Mouse (Mus musculus) cerebellum, adult 9-10 months (tissue): ENCODE data around the gene Inpp4b.
A peak's percentile ranks its signal among the peaks of the same experiment; 100 is the strongest.

Experiments used
- DNase-seq: peaks from one replicate; pipeline ENCODE4 v3.0.0; 2022

Inpp4b gene

DNA sequence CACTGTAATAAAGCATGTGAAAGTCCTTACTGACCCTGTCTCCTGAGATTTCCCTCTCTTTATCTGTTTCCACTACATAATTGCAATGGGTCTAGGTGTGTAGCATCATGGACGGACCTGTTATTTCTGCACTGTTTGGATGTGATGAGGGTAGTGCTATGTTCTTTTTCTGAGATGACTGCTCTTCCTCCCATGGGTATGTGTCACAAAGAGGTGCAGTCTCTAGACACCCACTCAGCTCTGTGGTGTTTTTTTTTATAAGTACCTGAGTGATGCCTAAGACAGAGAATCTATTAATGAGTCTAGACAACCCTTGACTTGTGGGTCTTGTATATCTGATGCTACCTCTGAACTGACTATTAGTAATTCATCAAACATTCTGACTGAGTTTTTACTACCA lies 393.7 kb downstream of the Inpp4b start:
- DNase-seq, result no peak

DNA sequence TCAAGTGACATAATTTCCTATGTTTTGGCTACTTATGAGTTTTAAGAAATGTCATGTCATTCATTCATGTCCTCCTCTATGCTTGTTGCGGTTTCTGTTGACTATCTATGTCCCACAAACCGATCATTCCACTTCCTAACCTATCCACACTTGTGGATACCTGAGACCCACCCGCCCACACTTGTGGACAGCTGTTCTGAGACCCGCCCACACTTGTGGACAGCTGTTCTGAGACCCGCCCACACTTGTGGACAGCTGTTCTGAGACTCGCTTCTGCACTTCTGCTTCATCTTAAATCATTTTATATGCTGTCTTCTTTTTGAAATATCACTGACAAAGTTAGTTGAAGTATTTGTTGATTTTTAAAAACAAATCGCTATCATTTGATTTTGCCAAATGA lies 400.2 kb downstream of the Inpp4b start:
- DNase-seq, result no peak

GRCm38 (mm10) chr8:81743040-81743439 lies 400.7 kb downstream of the Inpp4b start:
- no peak for DNase-seq

DNA sequence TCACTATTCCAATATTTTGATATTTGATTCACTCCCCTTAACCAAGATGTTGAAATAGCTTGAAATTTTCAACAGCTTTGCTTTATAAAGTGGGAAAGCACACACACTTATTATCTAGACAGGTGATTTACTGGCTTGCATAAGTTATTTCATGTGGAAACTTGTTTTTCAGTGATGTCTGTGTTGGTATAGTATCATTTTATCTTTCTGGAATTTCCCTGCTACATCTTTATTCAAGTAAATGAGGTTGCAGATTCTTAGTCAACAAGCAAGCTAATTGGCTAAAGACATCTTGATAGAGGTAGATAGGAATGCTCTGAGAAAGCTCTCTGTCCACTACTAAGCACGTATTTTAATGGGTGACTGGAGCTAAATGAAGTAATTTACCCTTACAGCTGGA lies 403.1 kb downstream of the Inpp4b start:
- no peak for DNase-seq

DNA sequence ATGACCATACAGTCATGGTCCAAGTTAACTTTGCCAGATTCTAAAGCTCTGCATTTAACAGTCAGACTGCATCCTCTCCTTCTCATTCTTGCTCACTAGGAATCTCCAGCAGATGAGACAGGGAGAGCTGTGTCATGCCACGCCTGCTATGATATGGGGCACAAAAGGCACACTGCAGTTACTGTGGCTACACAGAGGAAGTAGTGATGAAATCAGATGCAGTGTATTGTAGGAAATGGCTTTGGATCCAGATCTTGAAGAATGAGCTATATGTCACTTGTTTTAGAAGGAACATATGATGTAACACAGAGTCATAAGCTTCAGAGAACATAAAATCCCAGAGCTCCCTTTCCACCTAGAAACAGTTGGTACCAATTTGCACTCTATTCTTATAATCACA lies 408.8 kb downstream of the Inpp4b start:
- no peak for DNase-seq

GRCm38 (mm10) chr8:81756663-81757062 lies 414.3 kb downstream of the Inpp4b start:
- no peak for DNase-seq

GRCm38 (mm10) chr8:81757580-81758144 lies 415.3 kb downstream of the Inpp4b start:
- no peak for DNase-seq

DNA sequence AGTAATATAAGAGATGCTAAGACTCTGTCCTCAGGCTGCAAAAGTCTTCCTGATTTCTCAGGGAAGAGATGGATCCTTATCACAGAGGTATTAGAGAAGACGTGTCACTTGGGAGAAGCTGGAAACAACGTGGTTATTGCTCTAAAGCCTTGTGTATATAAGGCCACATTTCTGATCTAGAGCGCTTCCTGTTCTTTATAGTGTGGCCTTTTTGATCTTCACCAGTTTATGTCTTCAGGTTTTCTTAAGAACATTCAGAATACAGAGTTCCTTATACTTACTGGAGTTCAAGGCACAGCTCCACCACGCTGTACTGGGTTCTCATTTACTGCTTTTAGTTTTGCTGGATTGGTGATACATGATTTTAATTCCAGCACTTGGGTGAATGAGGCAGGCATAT lies 419.1 kb downstream of the Inpp4b start:
- no peak for DNase-seq

- no peak for DNase-seq
Observed at GRCm38 (mm10) chr8:81766033-81766432, 423.7 kb downstream of the Inpp4b start.

GRCm38 (mm10) chr8:81767411-81768312 lies 425.3 kb downstream of the Inpp4b start:
- peak; percentile 14 for DNase-seq

- no peak for DNase-seq
Observed at GRCm38 (mm10) chr8:81768313-81768675, 425.9 kb downstream of the Inpp4b start.

DNA sequence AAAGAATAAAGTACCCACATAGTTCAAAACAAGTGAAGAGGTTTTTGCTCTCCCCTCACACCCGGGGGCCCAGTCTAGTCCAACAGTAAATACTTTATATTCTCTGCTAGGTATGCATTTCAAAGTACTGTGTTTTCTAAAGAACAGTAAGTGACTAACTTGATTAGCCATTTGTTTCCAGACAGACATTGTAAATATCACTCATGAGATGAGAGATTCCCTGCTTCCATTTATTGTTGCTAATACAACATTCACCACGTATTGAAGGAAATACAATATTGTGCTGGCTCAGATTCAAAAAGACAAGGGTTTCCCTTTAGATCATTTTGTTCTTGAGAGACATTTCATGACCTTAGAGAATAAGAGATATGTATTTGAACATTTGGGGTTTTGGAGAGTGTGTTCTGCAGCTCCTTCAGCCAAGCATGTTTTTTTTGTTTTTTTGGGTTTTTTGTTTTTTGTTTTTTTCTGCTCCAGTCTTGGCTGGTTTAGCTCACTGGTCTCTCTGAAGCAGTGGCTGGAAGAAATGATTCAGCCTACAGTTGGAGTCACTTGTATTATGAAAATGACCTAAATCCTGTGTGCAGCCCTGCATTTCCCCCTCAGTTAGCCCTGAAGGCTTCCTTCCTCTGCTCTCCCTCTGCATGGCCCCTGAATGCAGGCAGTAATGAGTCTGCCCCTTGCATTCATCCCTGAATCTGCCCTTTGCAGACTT lies 426.5 kb downstream of the Inpp4b start:
- DNase-seq, result no peak

DNA sequence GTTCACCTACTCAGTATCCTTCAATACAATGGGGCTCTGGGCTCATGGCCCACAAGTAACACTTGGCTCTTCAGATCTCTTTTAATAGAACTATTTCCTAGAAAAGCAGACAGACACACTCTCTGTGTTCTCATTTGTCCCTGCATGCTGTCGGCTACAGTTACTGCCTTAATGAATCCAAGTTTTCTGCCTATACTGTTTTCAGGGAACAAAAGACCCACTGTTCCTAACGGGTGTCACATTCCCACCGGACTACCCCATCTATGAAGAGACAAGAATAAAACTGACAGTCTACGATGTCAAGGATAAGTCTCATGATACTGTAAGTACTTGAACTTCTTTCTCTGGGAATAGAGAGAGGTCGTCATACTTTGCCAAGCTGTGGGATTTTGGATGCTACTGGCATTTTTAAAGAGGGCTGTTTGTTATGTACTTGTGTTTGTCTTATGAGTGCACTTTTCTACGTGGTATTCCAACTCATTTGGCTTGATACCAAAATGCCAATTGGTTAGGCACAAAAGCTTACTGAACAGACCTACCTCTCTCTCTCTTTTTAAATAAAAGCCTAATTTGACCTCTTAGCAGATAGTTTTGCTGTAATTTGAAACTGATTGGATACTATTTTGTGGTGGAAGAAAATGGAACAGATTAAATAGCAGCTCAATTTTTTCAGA lies 428.4 kb downstream of the Inpp4b start:
- DNase-seq, result no peak

GRCm38 (mm10) chr8:81772855-81773254 lies 430.5 kb downstream of the Inpp4b start:
- no peak for DNase-seq

DNA sequence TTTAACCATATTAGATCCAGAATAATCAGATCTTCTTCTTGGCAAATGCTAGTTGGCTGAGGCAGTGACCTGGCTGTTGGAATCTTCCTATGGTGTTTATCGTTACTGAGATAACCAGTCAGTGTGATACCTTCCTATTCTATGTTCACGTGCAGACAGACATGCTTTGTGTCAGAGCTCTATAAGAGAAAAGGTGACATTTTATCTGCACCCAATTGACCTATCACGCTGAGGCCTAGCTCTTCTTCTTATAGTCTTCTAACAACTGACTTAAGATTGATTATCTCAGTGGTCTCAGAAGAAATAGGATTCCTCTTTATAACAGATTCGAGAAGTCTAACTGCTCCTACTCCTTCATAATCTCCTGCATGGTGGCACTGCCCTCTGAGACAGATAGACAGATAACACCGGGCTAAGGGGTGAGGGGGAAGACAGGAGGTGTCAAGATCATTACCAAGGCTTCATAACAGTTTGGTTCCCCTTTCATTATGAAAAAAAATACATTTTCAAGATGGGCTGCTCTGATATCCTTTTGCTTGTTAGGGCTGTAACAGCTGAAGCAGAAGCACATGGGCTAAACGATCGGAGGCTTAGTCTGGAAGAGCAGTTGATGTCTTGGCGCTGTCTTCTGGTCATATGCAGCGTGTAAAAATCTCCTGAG lies 431.1 kb downstream of the Inpp4b start:
- no peak for DNase-seq

DNA sequence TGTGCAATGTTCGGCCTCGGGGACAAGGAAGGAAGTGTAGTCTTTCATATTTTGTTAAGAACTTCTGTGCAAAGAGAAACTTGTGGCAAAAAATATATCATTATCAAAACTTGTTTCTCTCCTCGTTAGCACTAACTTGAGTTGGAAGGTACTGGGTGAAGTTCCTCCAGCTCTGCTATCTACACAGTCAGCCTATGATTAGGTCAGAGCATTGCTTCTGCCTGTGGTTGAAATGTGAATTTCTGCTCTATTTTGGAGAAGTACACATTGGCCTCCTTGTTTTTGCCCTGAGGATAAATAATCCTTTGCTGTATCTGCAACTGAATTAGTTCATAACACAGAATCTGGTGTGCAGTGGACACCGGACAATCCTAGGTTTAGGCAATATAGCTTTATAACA lies 431.7 kb downstream of the Inpp4b start:
- DNase-seq, result no peak

DNA sequence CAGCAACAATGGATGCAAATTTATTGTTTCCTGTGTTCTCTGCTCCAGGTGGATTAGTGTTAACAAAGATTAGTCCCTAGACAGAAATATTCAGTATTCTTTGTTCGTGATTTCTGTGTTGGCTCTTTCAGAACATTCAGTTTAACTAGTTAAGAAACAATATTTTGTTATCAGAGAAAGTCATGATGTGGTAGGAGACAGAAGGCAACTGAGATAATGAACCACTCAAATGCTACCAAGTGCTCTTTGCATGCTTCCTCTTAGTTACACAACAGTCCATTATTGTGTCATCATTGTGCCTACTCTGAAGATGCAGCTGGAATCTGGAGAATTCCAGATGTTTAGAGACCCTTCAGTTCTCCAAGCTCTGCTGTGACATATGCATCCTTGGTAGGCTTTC lies 432.1 kb downstream of the Inpp4b start:
- DNase-seq, result no peak

DNA sequence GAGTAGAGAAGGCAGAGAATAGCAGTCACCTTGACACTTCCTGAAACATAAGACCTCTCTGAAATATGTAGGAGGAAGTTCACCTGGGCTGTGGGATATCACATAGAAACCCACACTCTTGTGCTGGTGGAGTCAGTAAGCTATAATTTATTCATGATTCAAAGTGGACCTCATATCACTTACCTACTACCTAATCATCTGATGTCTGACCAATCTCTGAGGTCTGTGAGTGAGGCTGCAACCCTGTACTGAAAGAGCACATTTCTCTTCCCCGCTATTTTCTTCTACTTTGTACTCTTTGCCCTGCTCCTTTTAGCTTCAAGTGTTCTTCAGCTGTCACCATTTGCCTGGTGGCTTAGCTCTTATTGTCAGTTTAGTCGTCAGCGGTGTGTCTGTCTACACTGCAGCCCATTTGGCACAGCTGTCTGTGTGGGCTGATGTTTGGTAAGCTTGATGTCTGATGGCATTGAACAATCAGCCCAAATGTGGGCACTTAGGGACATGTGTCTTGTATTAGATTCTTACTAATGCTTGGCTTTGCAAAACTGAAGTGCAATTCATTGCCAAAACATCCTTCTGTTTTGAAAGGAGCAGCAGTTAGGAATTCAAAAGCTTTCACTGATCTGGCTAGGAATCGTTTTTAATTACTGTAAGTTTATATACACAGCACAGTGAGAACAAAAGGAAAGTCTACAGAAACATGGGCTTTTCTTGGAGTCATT lies 434.3 kb downstream of the Inpp4b start:
- DNase-seq, result no peak

- no peak for DNase-seq
Observed at GRCm38 (mm10) chr8:81777704-81778103, 435.3 kb downstream of the Inpp4b start.

- no peak for DNase-seq
Observed at GRCm38 (mm10) chr8:81779440-81779839, 437.1 kb downstream of the Inpp4b start.

GRCm38 (mm10) chr8:81780166-81780565 lies 437.8 kb downstream of the Inpp4b start:
- no peak for DNase-seq
